Mouse (Mus musculus) gastrocnemius, postnatal 4 days (tissue): ENCODE results near the gene E330034G19Rik. TPM values are rescaled to one million over a fixed set of nuclear protein-coding genes. Genes with fewer than 3 reads are reported as not detected.

Experiments
- DNase-seq, 2 experiments: peaks; one replicate each; pipeline ENCODE4 v3.0.0; 2021 to 2022; ENCODE audit warnings: low spot score in 2 of 2, mixed read lengths in 2 of 2
- long read RNA-seq, 2 experiments: library from polyadenylated mRNA; stranded (forward); transcript quantifications; one replicate each; pipeline ENCODE4 v2.0.0; 2021
- total RNA-seq, 2 experiments: library from RNA; stranded (reverse); gene quantifications; 2 replicates each; pipeline ENCODE4 v1.2.3; 2021

E330034G19Rik gene
- total RNA-seq: not detected
- long read RNA-seq, experiment 1: 0 reads
- long read RNA-seq, experiment 2: 0 reads

DNA sequence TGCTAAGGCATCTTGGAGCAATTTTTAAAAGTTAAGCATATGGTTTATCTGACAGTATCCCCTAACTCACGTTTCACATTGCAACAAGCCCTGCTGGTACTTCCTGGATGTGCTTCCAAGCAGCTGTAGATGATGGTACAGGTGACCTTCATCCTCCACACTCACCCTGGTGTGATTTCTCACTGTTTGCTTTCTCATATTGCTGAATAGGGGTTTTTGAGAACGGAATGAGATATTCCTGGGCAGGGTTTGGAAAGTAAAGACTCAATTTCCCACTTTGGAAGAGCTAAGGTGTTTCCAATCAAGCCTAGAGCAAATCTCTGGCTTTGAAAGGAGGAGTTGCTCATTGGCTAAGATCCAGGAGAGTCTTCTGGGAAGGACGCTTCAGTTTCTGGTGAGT is at the start of gene E330034G19Rik:
TSS of gene E330034G19Rik (plus strand) at position 301 of the 400 bp plus-strand sequence.
- peak in 1 of 2 experiments; percentile 3 for DNase-seq

- DNase-seq: no peak
Observed at GRCm38 (mm10) chr14:24244330-24245176, 48.5 kb upstream of the E330034G19Rik start.

DNA sequence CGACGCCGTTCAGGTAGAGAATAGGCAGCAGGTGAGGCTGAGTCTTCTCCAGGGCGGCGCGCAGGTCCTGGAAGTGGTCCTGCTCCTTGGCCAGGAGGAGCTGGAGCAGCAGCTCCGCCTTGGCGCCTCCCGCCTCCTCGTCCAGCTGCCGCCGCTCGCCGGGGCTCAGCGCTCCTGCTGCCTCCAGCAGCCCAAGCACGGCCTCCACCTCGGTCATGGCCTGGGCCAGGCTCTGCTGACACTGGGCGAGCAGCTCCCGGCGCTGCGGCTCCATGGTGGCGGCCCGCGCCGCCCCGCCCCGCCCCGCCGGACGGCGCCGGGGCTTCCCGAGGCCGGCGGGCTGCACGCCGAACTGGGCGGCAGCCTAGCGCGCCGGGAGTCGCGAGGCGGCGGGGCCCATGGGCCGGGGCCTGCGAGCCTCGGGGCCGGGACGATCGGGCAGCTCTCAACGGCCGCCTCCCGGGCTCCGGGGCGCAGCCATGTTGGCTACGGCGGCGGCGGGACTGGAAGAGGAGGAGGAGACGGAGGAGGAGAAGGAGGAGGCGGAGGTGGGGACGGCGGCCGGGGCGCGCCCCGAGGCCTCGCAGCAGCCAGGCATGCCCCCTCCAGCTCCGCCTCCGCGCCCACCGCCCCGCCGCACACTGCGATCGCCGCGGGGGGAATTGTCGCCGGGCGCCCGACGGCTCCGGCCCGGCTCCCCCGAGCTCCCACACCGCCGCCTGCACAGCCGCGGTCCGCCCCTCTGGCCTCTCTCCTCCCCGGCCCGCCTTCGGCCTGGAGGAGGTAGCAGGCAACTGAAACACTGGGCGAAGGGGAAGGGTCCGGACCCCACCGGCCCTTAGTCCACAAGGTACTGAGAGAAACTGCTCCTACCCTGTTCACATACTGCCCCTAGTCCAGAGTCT is 47.6 kb upstream of the E330034G19Rik start, which contains the start of gene Dlg5:
TSS of gene Dlg5 (minus strand) at position 744 of the 905 bp plus-strand sequence.
- DNase-seq: peak; percentile 58 to 69

- DNase-seq: no peak
Observed at GRCm38 (mm10) chr14:24249926-24250325, 43.1 kb upstream of the E330034G19Rik start.

GRCm38 (mm10) chr14:24251326-24251725 is 41.7 kb upstream of the E330034G19Rik start:
- no peak for DNase-seq

GRCm38 (mm10) chr14:24253611-24254202 is 39.3 kb upstream of the E330034G19Rik start:
- DNase-seq: no peak

GRCm38 (mm10) chr14:24255956-24256355 is 37.1 kb upstream of the E330034G19Rik start:
- no peak for DNase-seq

DNA sequence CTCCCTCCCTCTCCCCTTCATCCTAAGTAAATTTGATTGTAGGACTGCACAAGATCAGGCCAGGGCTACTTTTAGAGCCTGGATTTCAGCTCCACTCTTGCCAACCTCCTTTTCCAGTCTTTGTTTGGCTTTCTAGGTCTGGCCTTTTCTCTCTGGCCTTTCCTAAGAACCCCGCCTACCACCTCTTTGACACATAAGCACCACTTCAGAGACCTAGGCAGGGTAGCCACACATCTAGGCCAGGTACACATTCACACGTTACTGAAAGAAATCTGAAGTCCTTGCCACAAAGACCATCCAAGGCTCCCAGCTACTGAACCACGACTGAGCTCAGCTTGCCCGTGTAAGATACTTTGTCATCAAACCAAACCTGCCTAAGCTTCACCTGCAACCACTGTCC is 32.6 kb upstream of the E330034G19Rik start:
- DNase-seq: no peak

- DNase-seq: no peak
Observed at GRCm38 (mm10) chr14:24262382-24262781, 30.6 kb upstream of the E330034G19Rik start.

DNA sequence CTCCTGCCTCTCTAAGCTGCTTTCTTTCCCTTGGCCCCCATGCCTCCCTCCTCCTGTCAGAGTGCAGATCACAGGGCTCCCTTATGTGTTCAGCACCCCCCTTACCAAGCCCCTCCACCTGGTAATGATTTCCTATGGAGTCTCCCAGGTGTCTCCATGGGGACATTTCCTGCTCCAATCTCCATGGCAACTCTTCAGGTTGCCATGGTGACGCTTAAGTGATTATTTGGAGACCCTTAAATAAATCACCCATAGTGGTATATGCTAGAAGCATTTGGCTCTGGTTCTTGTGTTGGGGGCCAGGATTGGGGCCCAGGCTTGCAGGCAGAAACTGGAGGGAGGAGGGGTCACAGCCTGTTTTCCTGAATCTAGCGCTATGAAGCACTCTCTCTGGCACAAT is 30.1 kb upstream of the E330034G19Rik start:
- DNase-seq: no peak

DNA sequence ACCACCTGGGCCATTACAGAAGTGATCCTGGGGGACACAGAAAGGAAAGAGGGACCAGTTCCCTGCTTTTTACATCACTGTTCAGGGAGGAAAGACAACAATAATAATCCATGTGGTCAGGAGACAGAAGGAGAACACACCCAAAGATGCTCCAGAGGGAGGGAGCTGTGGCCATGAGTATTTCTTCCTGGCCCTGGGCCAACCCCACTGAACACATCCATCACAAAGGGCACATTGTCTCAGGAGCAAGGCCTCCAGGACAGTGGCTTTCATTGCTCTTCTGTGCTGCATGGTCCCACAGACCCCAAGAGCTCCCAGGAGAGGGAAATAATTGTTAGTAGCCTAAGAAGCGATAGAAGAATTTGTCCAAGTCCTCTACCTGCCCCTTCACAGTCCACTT is 23.4 kb upstream of the E330034G19Rik start:
- DNase-seq: no peak

GRCm38 (mm10) chr14:24273575-24273974 is 19.4 kb upstream of the E330034G19Rik start:
- no peak for DNase-seq

DNA sequence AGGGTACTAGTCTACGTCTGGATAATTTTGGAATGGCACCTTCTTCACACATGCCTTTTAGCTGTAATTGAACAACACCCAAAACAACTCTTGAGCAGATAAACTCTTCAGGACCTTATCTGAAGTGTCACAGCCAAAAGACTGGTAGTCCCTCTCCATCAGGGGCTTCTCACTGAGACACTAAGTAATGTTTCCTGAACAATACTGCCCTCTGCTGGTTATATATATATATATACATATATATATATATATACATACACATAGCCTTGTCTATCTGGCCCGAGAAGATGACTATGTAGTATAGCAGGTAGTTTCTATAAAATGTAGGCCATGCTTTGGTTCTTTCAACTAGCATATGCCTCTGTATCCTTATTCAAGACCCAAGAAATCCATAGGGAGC is 17.5 kb upstream of the E330034G19Rik start:
- DNase-seq: no peak

DNA sequence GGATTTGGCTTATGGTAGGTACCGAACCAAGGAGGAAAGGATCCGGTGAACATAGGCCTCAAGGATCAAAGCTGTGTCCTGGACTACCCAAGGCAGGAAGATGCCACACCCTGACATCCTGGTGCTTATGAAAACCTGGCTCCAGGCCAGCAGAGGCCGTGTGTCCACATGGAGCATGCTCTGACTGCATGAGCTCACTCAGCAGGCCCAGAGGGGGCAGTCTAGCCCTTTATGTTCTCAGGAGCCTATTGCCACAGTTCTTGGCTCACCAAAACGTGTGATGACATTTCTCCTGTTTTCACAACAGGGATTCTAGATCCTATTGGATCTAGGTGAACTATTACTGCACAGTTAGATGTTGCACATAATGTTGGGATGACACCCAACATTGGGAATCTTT is 11.7 kb upstream of the E330034G19Rik start:
- no peak for DNase-seq

DNA sequence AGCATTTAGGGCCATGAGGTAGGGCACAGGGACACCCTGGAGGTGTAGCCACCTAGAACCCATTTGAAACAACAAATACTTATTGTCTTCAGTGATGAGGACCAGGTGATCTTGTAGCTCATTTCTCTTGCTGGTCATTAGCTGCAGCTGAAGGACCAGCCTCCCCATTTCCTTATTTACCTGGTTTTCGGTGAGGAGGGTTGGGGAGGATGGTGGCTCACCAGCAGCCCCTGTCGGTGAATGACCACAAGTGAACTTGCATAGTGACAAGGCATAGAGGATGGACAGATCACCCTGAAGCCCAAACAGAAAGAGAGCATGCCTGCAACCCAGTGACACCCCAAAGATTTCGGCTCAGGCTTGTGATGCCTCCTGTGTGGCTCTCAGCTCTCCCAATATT is 10.7 kb upstream of the E330034G19Rik start:
- no peak for DNase-seq

GRCm38 (mm10) chr14:24286136-24286535 is 6.9 kb upstream of the E330034G19Rik start:
- DNase-seq: no peak

- DNase-seq: peak in 1 of 2 experiments; percentile 3
Observed at GRCm38 (mm10) chr14:24290726-24291125, 2.3 kb upstream of the E330034G19Rik start.

GRCm38 (mm10) chr14:24293631-24294030 is 617 bp downstream of the E330034G19Rik start:
- DNase-seq: no peak

DNA sequence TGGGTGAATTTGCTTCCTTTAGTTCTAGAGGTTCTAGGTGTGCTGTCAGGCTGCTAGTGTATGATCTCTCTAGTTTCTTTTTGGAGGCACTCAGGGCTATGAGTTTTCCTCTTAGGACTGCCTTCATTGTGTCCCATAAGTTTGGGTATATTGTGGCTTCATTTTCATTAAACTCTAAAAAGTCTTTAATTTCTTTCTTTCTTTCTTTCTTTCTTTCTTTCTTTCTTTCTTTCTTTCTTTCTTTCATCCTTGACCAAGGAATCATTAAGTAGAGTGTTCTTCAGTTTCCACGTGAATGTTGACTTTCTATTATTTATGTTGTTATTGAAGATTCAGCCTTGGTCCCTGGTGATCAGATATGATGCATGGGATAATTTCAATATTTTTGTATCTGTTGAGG is 9.1 kb downstream of the E330034G19Rik start:
- DNase-seq: peak; percentile 14 to 61

DNA sequence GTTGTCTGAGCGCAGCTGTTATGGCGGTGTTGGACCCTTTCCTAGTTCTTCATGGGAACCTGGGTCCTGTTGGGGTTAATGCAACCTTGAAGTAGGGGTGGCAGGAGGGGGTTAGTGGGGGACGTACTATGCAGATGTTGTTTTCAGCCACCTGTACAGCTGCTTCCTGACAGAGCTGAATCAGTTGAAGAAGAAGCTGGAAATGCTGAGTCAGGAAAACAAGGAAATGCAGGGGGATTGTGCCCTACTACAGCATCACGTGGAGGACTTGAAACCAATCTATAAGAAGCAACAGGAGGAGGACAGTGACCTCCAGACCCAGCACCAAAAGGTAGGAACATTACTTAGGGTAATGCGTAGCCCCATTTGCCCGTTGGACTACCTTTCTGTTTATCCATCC is 13.7 kb downstream of the E330034G19Rik start:
- no peak for DNase-seq

DNA sequence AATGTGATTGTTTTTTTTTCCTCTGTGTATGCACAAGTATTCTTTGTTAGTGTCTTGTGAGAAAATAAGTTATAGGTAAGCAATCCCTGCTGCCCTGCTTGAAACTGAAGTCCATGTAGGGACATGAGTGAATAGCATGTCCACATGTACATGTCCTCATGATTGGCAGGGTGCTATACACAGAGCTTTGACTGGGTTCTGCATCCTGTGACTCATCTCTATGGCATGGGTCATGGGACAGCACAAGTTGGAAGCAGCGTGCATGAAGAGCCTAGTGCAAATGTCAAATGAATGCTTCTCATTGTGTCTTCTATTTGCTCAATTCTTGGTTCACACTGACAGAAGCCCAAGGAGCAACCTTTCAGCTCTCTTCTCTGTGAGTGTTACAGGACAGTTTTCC is 14.1 kb downstream of the E330034G19Rik start:
- DNase-seq: no peak
